23 mouse cellular contexts compared by ENCODE assay signal in genomic region chr14:12394318-12394717, GRCm38 (mm10). TPM values are rescaled to one million over a fixed set of nuclear protein-coding genes. Genes with fewer than 3 reads are reported as not detected.
A peak's percentile ranks its signal among the peaks of the same experiment; 100 is the strongest.
DNase-seq lines count a peak whose midpoint lies in the region; ATAC-seq and TF ChIP-seq lines count a peak whose summit lies in the region.
"Had no signal": no experiment of that assay in that cellular context is flagged by ENCODE, and none has a peak within 500 bp of the region (broad histone marks: within the 10 kb centered on the region; RNA-seq: fewer than 3 reads in every experiment).

No protein-coding gene starts in this region.

- no peaks in the 10 kb centered on the region for H3K9me3 ChIP-seq in forebrain, embryonic 12.5 days
- no peaks in the 10 kb centered on the region for H3K9me3 ChIP-seq in forebrain, embryonic 16.5 days (ENCODE audit: control insufficient read depth, low read length)
- H3K9me3 ChIP-seq in midbrain, postnatal 0 days (ENCODE audit: low read length) = no peaks in the 10 kb centered on the region
- H3K9me3 ChIP-seq: embryonic facial prominence, embryonic 12.5 days; heart, embryonic 12.5 days; hindbrain, embryonic 10.5 days had no signal

- DNase-seq in embryo, embryonic 10 days (ENCODE audit: low spot score) = peak; percentile 14
- no peak for DNase-seq in embryo, embryonic 9.5 days (ENCODE audit: extremely low spot score)
- DNase-seq in retina, embryonic 14.5 days (ENCODE audit: low spot score) = peak; percentile 26
- no peak for DNase-seq in retina, postnatal 1 day
- no peak for DNase-seq in kidney, adult 18-20 months
- no peak for DNase-seq in midbrain, postnatal 0 days (ENCODE audit: low spot score)
- DNase-seq: adrenal gland, postnatal 10 days; cerebellum, adult 2 months; gastrocnemius, postnatal 10 days; heart, adult 2 months; kidney, adult 8-10 months had no signal

- no peaks in the 10 kb centered on the region for H3K36me3 ChIP-seq in forebrain, embryonic 12.5 days (replicated peaks)
- no peaks in the 10 kb centered on the region for H3K36me3 ChIP-seq in forebrain, embryonic 16.5 days (ENCODE audit: control insufficient read depth, insufficient read depth)
- H3K36me3 ChIP-seq in midbrain, postnatal 0 days (ENCODE audit: insufficient read depth, low read length) = no peaks in the 10 kb centered on the region
- H3K36me3 ChIP-seq: embryonic facial prominence, embryonic 12.5 days; heart, embryonic 12.5 days; hindbrain, embryonic 10.5 days had no signal

- peaks cover 56% of the 10 kb centered on the region for H3K4me1 ChIP-seq in forebrain, embryonic 12.5 days
- peaks cover 45% of the 10 kb centered on the region for H3K4me1 ChIP-seq in forebrain, embryonic 16.5 days (replicated peaks; ENCODE audit: control insufficient read depth, insufficient read depth, low read length)
- H3K4me1 ChIP-seq in midbrain, postnatal 0 days (ENCODE audit: insufficient read depth, low read length) = no peaks in the 10 kb centered on the region

- no peak for ATAC-seq in forebrain, embryonic 12.5 days (ENCODE audit: low FRiP score)
- ATAC-seq in forebrain, embryonic 16.5 days = 0 out of 2 replicates have a peak, but pooled peaks have one; percentile 6
- ATAC-seq in midbrain, postnatal 0 days (ENCODE audit: low FRiP score) = no peak
- ATAC-seq: intestine, embryonic 16.5 days had no signal

- H3K4me3 ChIP-seq in forebrain, embryonic 12.5 days (replicated peaks) = no peak overlapping the region
- no peak overlapping the region for H3K4me3 ChIP-seq in forebrain, embryonic 16.5 days (replicated peaks; ENCODE audit: low read length)
- H3K4me3 ChIP-seq in midbrain, postnatal 0 days (ENCODE audit: low read depth, low read length) = no peak overlapping the region
- H3K4me3 ChIP-seq: embryonic facial prominence, embryonic 12.5 days; heart, adult 2 months; heart, embryonic 12.5 days; hindbrain, embryonic 10.5 days had no signal

- peaks cover 52% of the 10 kb centered on the region for H3K27me3 ChIP-seq in forebrain, embryonic 12.5 days
- no peaks in the 10 kb centered on the region for H3K27me3 ChIP-seq in forebrain, embryonic 16.5 days (replicated peaks; ENCODE audit: control insufficient read depth, insufficient read depth, low read length)
- peaks cover 27% of the 10 kb centered on the region for H3K27me3 ChIP-seq in midbrain, postnatal 0 days (ENCODE audit: insufficient read depth, low read length)
- H3K27me3 ChIP-seq: CH12.LX; heart, embryonic 12.5 days had no signal

- 11% methylated on average over 2 of the region's 2 CpGs for WGBS in forebrain, embryonic 12.5 days
- WGBS in forebrain, embryonic 16.5 days = 5% methylated on average over 2 of the region's 2 CpGs
- 44% methylated on average over 2 of the region's 2 CpGs for WGBS in midbrain, postnatal 0 days

- no peak overlapping the region for H3K9ac ChIP-seq in forebrain, embryonic 12.5 days
- no peak overlapping the region for H3K9ac ChIP-seq in forebrain, embryonic 16.5 days (replicated peaks; ENCODE audit: low read depth, low read length)
- no peak overlapping the region for H3K9ac ChIP-seq in midbrain, postnatal 0 days (replicated peaks; ENCODE audit: low read length, poor library complexity, severe bottlenecking)
- H3K9ac ChIP-seq: embryonic facial prominence, embryonic 12.5 days; heart, embryonic 12.5 days; hindbrain, embryonic 14.5 days had no signal

- no peak for TF ChIP-seq CTCF in midbrain, postnatal 0 days (IDR thresholded peaks at IDR 0.05)

- peak overlapping the region; percentile 69 for H3K27ac ChIP-seq in forebrain, embryonic 12.5 days
- H3K27ac ChIP-seq in forebrain, embryonic 16.5 days (ENCODE audit: low read length) = peak overlapping the region; percentile 17
- H3K27ac ChIP-seq in midbrain, postnatal 0 days (ENCODE audit: low read depth, low read length) = no peak overlapping the region
- H3K27ac ChIP-seq: embryonic facial prominence, embryonic 12.5 days; heart, adult 2 months; hindbrain, embryonic 10.5 days; hindbrain, embryonic 14.5 days had no signal

- no peak overlapping the region; the same call in 1 of the 2 replicates for H3K4me2 ChIP-seq in forebrain, embryonic 12.5 days
- no peak overlapping the region for H3K4me2 ChIP-seq in forebrain, embryonic 16.5 days (ENCODE audit: low read length)
- H3K4me2 ChIP-seq in midbrain, postnatal 0 days (ENCODE audit: low read depth, low read length, poor library complexity, severe bottlenecking) = no peak overlapping the region
- H3K4me2 ChIP-seq: embryonic facial prominence, embryonic 12.5 days; heart, embryonic 12.5 days; hindbrain, embryonic 14.5 days had no signal

RNA-seq across cellular contexts. Expression of gene Fezf2, which starts 46.3 kb away (rescaled TPM):
- 46.8 and 52.6 TPM in 2 replicates for polyA plus RNA-seq in forebrain, embryonic 12.5 days (2016; fragmentation: Nextera tagmentation; extraction: Ambion mirVana)
- 85.1 and 93.0 TPM in 2 replicates for polyA plus RNA-seq in forebrain, embryonic 16.5 days (2015; fragmentation: Nextera tagmentation; extraction: Ambion mirVana)
- total RNA-seq in midbrain, postnatal 0 days (2014; rRNA removed) = 0.19 and 0.93 TPM in 2 replicates
- polyA plus RNA-seq in midbrain, postnatal 0 days (2015; fragmentation: Nextera tagmentation; extraction: Ambion mirVana) = 0.70 and 1.7 TPM in 2 replicates
- total RNA-seq: adrenal gland, postnatal 10 days; CH12.LX; common myeloid progenitor, adult 5-6 weeks; gastrocnemius, postnatal 10 days; gastrocnemius, postnatal 4 days; heart, adult 2 months; heart, postnatal 25 days had no signal
- polyA plus RNA-seq: cerebellum, adult 2 months; heart, adult 2 months; hindbrain, embryonic 14.5 days; intestine, embryonic 16.5 days; kidney, embryonic 16.5 days had no signal

Comparison
In these comparisons a context has a peak if more than half of its experiments do, and no peak if none do; other contexts are left out.
1. DNase-seq: peak in embryo, embryonic 10 days (single experiment) and retina, embryonic 14.5 days (single experiment); none in embryo, embryonic 9.5 days (single experiment), retina, postnatal 1 day (single experiment), kidney, adult 18-20 months (single experiment) and midbrain, postnatal 0 days (single experiment).
2. RNA of gene Fezf2, which starts 46.3 kb away (polyA plus RNA-seq): 85.1 to 93.0 TPM in forebrain, embryonic 16.5 days and 46.8 to 52.6 TPM in forebrain, embryonic 12.5 days; 0.70 to 1.7 TPM in midbrain, postnatal 0 days; every median in the first group is over 10 times any median in the second.